Mouse (Mus musculus) adrenal gland, postnatal 14 days (tissue): ENCODE measurements around the gene Fam120a. TPM values are rescaled to one million over a fixed set of nuclear protein-coding genes. Genes with fewer than 3 reads are reported as not detected.

Experiments
- DNase-seq: peaks from one replicate; pipeline ENCODE4 v3.0.0; 2021; ENCODE audit warnings: mixed read lengths
- total RNA-seq: library from RNA; stranded (reverse); gene quantifications from 2 replicates; pipeline ENCODE4 v1.2.3, GENCODE M21; 2021

The Fam120a gene
- total RNA-seq, 1 experiment from 2014 or later: 164 TPM

DNA sequence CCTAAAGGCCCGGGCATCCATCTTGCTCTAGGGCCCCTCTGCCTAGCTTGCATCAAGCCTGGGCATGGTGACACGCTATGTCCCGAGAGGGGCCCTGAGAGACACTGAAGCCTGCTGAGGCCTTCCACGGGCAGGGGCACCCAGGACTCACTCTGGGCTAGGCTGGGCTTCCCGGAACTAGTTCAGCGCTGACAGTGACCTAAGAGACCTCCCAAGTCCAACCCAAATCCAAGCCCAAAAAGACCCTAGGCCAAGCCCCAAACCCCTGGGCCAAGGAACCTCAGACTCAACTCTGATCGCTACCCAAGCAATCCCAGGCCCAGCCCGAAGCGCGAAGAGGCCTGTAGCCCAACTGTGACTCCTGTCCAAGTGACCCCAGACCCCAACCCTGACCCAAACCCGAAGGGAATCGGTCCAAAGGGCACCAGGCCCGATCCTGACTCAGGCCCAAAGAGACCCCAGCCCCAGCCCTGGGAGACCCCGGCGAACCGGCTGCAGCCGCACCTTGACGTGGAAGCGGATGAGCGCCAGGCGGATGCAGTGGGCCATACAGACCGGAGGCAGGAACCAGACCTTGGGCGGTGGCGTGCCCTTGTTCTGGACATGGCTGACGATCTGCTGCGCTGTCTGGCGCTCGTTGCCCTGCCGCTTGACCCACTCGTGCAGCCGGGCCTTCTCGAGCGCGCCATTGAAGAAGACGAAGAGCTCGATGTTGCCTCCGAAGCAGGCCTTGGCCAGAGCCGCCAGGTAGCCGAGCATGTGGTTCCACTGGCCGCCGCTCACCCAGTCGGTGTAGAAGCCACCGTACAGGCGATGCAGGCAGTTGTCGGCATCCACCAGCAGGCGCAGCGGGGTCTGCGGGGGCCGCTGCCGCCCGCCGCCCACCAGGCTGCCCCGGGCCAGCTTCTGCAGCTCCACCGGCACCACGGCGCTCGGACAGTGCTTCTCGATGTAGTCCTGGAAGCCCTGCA is 681 bp downstream of the Fam120a start:
- peak; percentile 71 for DNase-seq

DNA sequence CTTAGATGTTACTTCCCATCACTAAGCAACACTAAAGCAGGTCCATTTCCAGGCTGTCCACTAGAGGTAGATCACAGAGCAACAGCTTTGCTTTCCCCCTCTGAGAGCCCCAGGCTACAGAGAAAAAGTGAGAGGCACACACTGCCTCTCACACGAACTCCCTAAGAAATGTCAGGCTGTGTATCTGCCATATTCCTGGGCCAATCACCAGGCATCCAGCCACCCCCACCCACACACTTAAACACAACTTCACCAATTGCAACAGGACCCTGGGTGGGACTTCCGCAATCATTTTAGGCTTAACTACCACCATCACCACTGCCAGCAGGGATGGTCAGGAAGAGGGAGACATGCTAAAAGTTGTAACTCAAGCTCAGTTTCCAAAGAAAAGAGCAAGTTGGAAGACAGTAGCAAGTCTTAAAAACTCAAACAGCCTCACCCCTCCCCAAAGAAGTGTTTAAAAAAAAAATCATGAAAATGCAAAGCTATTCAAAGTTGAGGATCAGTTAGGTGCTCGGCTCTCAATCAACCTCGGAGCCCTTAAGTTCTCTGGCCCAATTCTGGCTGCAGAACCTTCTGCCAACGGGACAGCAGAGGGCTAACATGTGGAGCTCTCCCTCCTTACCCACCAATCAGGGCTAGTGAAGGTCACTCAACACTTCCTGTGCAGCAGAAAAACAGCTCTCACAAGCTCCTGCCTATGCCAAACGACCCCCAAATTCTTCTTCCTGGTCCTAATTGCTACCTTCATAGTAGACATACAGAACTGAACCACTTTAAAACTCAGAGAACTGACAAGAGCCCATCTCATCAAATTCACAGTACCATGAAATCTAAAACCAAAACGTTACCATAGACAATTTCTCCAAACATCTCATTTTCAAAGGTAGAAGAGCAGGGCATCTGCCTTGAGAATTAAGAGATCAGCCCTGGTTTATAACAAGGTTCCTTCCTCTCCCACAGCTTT is 2.0 kb downstream of the Fam120a start:
- DNase-seq: peak; percentile 74

DNA sequence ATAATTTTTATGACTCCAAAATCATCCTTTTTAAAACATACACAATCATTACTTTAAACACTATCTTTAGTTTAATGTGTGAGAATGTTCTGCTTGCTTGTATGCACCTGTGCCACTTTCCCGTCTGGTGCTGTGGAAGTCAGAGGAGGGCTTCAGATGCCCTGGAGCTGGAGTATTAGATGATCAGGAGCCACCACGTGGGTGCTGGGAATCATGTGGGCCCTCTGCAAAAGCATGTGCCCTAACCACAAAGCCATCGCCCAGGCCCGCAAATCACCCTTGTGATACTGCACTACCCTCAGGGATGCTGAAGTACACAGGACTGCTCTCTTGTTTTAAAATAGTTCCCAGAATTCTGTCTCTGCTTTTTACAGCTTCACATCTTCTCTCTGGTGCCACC is 3.0 kb downstream of the Fam120a start:
- no peak for DNase-seq

DNA sequence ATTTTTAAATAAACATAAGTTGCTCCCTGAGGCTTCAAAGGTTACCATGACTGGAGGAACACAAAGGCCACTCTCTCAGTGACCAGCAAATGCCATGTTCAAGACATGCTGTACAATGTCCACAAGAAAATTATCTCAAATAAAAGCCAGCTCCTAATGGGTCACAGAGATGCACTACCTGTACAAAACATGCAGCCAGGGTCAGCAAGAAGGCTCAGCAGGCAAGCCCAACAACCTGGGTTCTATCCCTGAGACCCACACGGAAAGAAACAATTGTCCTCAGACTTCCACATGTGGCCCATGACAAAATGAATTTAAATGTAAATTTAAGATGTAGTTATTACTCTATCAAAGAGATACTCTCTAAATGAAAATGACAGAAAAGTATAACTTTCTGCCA is 4.7 kb downstream of the Fam120a start:
- no peak for DNase-seq

DNA sequence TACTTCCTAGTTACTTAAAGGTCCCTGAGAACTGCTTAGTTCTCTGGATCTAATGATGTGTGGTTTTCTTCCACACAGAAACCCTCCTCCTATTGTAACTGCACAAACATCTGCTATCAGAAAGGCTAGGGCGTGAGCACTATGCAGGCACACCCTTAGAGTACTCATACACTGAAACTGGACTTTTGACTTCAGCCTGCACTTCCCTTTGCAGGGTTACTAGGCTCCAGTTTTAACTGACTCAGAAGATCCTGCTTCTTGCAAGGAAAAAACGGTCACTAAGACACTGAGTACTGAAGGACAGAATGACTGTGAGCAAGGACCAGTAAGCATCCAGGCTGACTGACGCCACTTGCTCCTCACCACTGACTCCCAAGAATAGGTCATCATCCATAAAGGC is 5.3 kb downstream of the Fam120a start:
- DNase-seq: no peak

DNA sequence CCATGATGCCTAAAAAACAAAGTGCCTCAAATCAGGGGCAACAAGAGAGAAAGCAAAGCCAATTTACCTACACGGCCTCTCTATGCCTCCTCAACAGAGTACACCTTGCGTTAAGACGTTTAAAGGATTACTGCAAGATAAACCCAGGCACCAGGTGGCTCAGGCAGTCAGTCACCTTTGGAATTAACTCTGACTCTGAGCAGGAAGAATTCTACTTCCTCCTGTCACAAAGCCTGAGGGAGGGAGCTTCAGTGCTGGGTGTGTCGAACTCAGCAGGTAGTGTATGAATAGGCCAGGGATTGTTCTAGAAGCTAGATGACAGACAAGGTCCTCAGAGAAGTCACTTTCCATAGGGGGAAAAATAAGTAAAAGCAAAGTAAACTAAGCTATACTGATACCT is 9.2 kb downstream of the Fam120a start:
- no peak for DNase-seq

DNA sequence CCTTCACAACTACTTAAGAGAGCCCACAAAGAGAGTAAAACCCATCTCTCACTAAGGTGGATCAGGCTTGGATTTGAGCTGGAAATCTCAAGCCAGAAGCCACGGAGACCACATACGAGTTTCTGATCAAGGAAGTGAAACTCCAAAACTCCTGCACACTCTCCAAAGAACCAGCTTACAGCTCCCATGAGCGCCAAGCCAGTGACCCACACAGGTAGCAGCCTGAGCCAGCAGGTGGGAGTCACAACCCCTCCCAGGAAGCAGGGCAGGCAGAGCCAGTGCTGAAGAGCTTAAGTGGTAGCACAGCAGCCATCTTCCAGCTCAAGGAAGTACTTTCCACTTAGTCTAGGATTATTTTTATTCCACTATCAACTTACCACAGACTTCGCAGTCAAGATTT is 13.0 kb downstream of the Fam120a start:
- DNase-seq: no peak

DNA sequence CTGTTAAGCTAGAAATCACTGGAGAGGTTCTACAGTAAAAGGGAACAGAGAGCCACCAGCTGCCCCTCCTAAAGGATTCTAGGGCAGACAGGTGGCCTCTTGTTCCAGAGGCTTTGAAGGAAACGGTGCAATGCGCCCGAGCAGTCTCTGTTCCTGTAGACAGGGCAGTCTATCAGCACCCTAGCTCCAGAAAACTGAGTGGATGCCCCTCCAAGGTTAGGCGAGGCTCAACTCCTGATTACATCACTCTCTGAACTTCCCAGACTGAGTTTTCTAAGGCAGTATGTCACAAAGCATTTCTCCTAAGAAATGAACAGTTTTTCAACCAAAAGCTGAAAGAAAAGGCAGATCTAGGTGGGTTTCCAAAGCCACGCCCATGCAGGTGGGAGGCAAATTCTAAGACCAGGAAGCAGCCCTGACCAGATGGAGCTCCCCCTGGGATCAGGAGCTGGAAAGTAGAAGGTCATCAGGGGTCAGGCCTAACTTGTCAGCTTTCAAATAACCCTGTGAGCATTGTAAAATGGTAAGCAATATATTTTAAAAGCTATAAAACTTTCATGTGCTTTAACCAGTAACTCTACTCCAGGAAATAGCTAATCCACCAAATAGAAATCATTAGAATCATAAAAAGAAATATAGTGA is 17.1 kb downstream of the Fam120a start:
- no peak for DNase-seq

DNA sequence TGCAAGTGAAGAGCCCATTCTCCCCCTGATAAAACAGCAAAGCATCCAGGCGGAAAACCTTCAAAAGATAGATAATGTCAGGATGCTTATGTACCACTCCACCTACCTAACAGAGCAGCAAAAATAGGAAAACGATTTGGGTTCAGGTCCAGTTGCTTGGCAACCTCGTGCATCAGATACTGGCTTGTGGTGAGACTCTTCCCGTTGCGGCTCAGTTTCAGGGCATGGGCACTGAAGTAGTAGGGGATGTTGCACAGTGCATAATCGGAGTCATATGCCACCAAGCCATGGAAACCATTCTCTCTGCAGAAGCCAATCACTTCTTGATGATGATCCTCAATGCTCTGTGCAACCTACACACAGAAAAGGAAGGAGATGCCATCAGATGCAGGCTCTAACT is 18.9 kb downstream of the Fam120a start:
- DNase-seq: no peak

DNA sequence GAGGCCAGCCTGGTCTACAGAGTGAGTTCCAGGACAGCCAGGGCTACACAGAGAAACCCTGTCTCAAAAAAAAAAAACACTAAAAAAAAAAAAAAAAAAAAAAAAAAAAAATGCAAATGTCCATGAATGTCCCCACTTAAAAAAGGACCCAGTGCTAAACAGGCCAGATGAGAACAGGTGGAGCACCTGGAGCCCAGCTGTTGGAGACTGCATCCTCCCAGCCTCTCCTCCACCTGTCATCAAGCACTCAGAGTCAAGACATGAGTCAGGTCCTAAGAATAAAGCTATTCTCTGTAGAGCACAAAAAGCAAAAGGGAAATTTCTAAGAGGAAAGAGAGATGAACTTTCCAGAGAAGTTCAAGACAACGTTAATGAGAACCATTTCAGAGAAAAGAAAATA is 23.2 kb downstream of the Fam120a start:
- no peak for DNase-seq

DNA sequence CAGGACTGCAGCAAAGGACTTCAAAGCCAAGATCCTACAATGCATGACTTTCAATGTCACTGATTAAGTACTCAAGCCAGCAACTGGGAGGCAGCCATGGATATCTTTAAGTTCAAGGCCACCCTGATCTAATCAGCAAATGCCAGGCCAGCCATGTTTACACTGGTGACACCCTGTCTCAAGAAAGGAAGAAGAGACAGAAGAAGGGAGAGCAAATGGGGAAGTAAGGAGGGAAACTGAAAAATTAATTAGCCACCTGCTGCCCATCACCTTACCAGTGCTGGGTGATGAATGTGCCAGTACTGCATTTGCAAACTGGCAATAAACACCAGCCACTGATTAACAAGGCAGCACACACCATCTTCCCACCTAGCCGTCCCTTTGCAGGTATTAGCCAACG is 25.3 kb downstream of the Fam120a start:
- DNase-seq: peak; percentile 42

DNA sequence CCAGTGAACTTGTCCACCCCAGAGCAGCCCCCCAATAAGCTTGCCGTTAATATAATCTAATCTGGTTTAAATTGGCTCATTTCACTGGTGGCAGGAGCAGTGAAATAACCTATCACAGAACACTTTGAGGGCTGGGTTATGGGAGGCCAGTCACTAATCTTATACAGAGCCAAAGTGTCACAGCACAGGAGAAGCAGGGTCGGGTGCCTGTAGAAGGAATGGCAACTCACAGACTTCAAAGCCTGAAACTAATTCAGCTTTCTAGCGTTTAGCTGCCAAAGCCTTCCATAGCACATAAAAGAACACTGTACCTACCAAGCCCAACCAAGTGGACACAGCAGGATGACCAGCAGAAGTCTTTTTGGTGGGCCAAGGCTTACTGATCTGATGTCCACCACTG is 26.0 kb downstream of the Fam120a start:
- DNase-seq: no peak

DNA sequence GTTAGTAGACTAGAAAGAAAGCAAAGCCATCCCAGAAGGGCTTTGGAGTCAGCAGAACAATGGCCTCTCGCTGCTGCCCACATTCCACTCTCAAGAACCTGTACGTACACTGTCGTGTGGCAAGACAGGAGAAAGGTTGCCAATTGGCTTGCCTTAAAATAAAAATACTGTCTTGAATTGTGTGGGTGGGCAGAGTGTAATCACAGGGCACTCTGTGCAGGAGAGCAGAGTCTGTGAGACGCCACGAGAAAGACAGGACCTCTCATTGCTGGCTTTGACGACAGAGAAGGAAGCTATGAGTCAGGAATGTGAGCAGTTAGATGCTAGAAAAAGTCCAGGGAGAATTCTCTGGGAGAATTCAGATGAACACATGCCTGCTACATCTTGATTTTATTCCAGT is 33.2 kb downstream of the Fam120a start:
- no peak for DNase-seq

DNA sequence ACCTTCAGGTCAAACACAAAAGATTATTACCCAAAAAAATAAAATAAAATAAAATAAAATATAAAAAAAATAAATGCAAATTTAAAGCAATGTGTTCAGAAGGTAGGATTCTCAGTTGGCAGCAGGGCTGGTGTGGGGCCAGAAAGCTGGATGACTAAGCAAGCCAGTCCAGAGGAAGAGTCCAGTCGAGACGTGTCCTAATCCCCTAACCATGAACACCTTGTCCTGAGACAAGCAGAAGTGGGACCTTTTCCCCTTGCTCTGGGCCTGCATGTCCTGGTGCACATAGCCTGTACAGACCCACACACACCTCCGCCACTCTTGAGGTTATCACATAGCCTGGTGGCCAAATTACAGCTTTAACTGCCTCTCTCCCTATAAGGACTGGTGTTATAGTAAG is 35.1 kb downstream of the Fam120a start:
- DNase-seq: peak; percentile 31

DNA sequence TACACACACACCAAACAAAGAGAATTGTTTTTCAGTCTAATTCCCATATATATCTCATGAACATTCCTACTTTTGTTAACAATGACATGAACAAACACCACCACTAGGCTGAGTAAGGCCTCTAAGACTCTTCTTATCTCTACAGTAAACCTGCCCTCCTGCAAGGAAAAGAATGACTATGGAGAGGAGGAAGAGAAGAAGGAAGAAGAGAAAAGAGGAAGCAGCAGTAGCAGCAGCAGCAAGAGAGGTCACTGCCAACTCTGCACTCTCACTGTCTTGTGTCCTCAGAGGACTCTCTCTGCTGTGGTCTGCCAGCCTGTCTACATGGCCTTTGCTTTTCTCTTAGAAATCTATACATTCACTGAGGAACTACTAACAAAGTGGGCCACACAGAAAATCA is 36.1 kb downstream of the Fam120a start:
- DNase-seq: no peak

DNA sequence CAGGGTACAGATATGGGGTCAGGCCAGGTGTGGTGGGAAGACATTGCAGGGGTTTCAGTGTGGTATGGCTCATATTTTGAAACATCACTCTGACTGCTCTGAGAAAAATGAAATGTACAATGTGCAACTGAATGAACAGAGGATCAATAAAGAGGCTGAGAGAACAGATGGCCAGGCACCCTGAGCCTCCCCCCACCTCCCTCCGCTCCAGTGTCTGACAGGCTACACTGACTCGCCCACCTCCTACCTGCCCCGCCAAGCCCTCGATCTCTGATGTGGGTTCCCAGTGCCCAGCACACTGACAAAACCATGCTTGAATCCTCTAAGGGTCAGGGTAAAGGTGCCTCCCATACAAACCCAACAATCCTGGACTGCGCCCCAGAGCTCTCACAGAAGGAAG is 36.6 kb downstream of the Fam120a start:
- DNase-seq: no peak

DNA sequence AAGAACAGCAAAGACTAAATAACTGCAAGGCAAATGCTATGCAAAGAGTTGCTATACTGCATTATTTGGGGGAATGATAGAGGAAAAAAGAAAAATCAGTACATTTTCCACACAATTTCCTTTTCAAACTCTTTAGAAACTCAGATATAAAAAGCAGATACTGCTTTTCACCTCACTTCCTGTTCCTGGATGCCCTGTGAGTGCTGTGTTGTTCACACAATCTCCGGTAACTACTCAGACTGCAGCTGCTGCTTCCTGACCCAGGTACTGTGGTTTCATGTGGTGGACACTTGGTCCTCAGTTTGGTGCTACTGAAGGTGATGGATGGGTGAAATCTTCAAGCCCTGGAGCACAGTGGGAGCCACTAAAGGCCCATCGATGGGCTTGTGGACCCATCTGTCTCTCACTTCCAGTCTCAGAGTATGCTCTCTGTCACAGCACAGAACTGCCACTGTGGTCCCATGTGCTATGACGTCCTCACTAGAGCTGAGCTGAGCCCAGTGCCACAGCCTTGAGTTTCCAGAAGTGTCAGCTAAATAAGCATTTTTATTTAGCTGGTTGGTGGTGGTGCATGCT is 38.2 kb downstream of the Fam120a start:
- no peak for DNase-seq

DNA sequence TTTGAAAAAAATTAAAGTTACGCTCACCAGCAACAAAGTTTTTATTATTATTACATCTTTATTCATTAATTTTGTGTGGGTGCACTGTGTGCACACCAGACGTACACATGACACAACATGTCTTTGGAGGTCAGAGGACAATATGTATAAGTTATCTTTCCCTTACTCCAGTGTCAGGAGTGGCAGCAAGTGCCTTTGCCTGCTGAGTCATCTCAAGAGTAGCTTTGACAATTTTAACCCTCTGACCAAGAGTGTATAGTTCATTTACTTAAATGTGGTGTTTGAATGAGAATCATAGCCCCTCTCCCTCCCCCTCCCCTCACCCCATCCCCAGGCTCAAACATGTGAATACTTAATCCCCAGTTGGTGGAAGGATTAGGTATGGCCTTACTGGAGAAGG is 40.2 kb downstream of the Fam120a start:
- no peak for DNase-seq

DNA sequence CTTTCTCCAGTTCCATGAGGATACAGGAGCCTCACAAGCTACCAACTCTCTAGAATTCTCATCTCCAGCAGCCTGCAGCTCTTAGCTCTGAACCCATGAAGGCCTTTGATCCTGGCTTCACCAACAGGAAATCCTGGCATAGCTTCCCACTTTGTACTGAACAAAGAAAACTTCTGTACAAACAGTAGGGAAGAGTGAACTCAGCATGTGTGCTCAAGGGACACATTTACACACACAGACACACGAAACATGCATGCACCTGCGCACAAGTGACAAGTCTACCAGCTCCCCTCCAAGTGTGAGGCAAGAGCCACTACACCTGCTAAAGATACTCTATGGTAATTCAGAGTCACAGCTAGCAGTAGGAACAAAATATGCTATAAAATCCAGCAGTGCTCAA is 45.1 kb downstream of the Fam120a start:
- no peak for DNase-seq

DNA sequence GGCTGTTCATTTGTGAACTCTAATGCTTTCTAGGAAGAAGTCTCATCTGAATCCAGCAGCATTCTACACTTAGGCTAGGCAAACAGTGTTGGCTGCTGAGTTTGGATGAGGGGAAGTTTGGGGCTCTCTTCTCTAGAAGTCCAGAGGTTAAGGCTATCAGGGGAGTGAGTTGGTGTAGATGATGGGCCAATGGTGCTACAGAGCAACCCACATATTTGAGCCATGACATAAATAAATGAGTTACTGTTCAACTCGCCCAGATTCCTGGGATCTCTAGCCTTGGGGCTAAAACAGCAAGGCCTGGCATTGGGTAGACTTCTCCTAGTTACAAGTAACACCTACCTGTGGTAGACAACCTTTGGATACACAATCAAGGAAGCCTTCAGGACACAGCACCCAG is 46.6 kb downstream of the Fam120a start:
- DNase-seq: no peak

DNA sequence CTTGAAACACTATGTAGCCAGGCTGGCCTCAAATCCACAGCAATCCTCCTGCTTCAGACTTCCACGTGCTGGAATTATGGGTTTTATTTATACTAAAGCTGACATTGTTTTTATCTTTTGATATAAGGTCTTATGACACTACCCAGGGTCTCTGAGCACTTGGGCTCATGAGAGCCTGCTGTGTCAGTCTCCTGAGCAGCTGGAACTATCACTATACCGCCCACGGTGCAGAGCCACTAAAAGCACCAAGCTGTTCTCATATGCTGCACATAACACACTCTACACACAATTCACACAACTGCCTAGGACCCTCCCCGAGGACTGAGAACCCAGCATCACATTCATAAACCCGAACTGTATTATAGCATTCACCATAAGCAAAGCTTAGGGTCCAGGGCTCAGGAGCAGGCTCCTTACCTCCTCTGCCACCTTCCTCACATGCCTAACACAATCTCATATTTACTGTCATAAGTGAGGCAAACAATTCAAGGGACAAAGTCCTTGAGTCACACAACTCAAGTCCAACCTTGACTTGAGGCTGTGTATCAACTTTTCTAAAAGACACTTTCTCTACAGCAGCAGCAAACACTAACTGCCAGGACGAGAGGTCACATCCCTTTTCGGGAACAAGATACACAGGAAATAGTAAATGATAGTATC is 47.9 kb downstream of the Fam120a start:
- DNase-seq: no peak

DNA sequence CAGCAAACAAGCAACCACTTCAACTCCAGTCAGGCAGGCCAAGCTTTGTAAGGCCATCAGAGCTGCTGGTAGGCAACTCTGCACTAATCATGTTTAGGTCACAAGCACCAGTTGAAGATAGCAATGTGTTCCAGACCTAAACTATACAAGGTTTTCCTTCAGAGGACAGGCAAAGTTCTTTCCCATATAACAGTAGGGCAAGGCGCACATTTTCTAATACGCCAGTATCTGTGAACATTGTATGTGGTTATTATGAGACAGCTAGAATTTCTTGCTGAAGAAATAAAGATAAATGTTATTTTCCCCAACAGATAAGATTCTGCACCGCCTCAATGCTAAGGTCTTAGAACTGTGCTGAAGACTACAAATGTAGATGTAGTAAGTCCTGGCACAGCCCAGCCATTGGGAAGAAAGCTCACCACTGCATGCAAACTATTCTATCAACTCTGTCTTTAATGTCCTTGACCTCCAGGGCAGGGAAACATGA is 50.7 kb downstream of the Fam120a start:
- DNase-seq: no peak
